Mouse (Mus musculus): ENCODE measurements around the gene Slc43a2. TPM values are rescaled to one million over a fixed set of nuclear protein-coding genes. Genes with fewer than 3 reads are reported as not detected.
"Not testable (repeated sequence)": the region's sequence is repeated elsewhere in the genome, so short reads cannot be mapped to it uniquely, and the experiment has no call there.

The Slc43a2 gene
- polyA plus RNA-seq, 1 experiment from 2014 or later, result 15.7 TPM

DNA sequence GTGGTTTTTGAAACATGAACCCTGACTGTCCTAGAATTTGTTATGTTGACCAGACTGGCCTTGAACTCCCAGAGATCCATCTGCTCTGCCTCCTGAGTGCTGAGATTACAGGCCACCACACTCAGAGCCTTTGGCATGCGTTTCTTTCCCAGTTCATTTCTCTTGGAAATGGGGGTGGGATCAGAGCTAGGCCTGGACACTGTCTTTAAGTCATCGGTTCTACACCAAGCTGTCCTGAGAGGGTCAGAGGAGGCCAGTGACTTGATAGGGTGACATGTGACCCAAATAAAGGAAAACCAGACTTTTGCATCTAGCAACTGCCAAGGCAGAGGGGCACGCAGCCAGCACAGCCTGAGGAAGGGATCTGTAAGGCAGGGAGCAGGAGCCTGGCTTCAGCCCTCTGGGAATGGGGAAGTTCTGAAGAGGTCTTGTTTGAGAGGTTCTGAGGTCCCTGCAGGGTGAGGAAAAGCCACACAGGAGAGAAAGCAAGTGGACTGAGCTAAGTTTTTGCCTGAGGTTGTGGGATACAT, 65.3 kb downstream of the Slc43a2 start:
- no peak overlapping the region for H3K27ac ChIP-seq (replicated peaks; ENCODE audit: low read depth, low read length)
- H3K4me3 ChIP-seq (replicated peaks; ENCODE audit: low read depth, low read length), result no peak overlapping the region
- no peaks in the 10 kb centered on the region for H3K27me3 ChIP-seq (ENCODE audit: control insufficient read depth, insufficient read depth, low read length)
- 96% methylated on average over 3 of the region's 3 CpGs for WGBS
- no peak overlapping the region for H3K4me2 ChIP-seq (ENCODE audit: low read length)
- H3K4me1 ChIP-seq (ENCODE audit: control insufficient read depth, insufficient read depth, low read length), result no peaks in the 10 kb centered on the region
- H3K9me3 ChIP-seq (ENCODE audit: control insufficient read depth, low read length), result no peaks in the 10 kb centered on the region
- ATAC-seq (ENCODE audit: low FRiP score, low TSS enrichment) (no peak), DNase-seq (no peak)
- H3K9ac ChIP-seq (replicated peaks; ENCODE audit: low read length), result no peak overlapping the region
- H3K36me3 ChIP-seq (ENCODE audit: control insufficient read depth, insufficient read depth, low read length), result peaks cover 73% of the 10 kb centered on the region

- Histone ChIP-seq H3K9me3 (ENCODE audit: control insufficient read depth, low read length) (no peaks in the 10 kb centered on the region), H3K4me1 (ENCODE audit: control insufficient read depth, insufficient read depth, low read length) (no peaks in the 10 kb centered on the region), H3K9ac (replicated peaks; ENCODE audit: low read length) (no peak overlapping the region), H3K27me3 (ENCODE audit: control insufficient read depth, insufficient read depth, low read length) (no peaks in the 10 kb centered on the region), H3K4me2 (ENCODE audit: low read length) (no peak overlapping the region), H3K27ac (replicated peaks; ENCODE audit: low read depth, low read length) (no peak overlapping the region), H3K36me3 (ENCODE audit: control insufficient read depth, insufficient read depth, low read length) (peaks cover 76% of the 10 kb centered on the region), H3K4me3 (replicated peaks; ENCODE audit: low read depth, low read length) (no peak overlapping the region)
- ATAC-seq (ENCODE audit: low FRiP score, low TSS enrichment) (no peak), DNase-seq (no peak)
- whole genome bisulfite sequencing, result 97% methylated on average over 6 of the region's 6 CpGs
Measured at GRCm38 (mm10) chr11:75598004-75598403, 66.5 kb downstream of the Slc43a2 start.

DNA sequence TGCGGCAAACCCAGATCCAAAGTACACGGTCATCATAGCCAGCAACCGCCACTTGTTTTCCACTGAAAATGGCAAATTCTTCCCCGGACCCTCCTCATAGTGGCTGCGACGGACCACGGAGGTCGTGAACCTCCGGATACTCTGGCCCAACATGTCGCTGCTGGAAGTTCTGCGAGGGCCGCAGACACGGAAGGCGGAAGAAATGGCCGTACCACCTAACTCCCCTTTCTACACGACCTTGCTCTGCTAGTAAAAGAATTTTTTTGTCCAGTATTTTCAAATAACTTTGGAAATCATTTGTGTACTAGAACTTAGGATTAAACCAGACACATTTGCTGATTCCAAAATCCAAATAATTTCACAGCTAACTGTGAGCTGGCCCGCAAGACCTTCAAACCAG, 68.3 kb downstream of the Slc43a2 start:
- not testable (repeated sequence) for H3K4me3 ChIP-seq (replicated peaks; ENCODE audit: low read depth, low read length); H3K27ac ChIP-seq (replicated peaks; ENCODE audit: low read depth, low read length); H3K4me1 ChIP-seq (ENCODE audit: control insufficient read depth, insufficient read depth, low read length); DNase-seq; ATAC-seq (ENCODE audit: low FRiP score, low TSS enrichment); H3K4me2 ChIP-seq (ENCODE audit: low read length); H3K9ac ChIP-seq (replicated peaks; ENCODE audit: low read length); H3K9me3 ChIP-seq (ENCODE audit: control insufficient read depth, low read length); H3K27me3 ChIP-seq (ENCODE audit: control insufficient read depth, insufficient read depth, low read length)
- H3K36me3 ChIP-seq (ENCODE audit: control insufficient read depth, insufficient read depth, low read length), result peaks cover 84% of the 10 kb centered on the region
- 95% methylated on average over 16 of the region's 17 CpGs for WGBS

DNA sequence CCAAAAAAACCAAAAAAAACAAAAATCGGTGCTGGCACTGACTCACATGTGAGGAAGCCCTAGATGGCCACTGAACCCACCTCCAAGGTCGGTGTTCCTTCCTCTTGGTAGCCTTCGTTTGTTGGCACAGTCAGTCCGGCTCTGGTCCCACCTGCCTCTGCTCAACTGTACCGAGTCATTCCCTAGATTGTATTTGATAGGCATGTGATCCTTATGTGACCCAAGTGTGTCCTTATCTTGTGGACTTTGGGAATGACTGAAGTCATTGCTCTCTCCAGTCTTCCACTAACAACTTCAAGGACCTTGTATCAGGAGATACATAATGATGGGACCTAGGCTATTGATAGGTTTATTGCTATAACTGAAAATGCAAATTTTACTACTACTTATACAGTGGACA, 73.3 kb downstream of the Slc43a2 start:
- H3K9ac ChIP-seq (replicated peaks; ENCODE audit: low read length), result no peak overlapping the region
- no peak overlapping the region for H3K27ac ChIP-seq (replicated peaks; ENCODE audit: low read depth, low read length)
- H3K4me3 ChIP-seq (replicated peaks; ENCODE audit: low read depth, low read length), result no peak overlapping the region
- H3K9me3 ChIP-seq (ENCODE audit: control insufficient read depth, low read length), result no peaks in the 10 kb centered on the region
- no peak overlapping the region for H3K4me2 ChIP-seq (ENCODE audit: low read length)
- 97% methylated on average over 5 of the region's 5 CpGs for WGBS
- DNase-seq, result no peak
- ATAC-seq (ENCODE audit: low FRiP score, low TSS enrichment), result no peak
- no peaks in the 10 kb centered on the region for H3K27me3 ChIP-seq (ENCODE audit: control insufficient read depth, insufficient read depth, low read length)
- H3K4me1 ChIP-seq (ENCODE audit: control insufficient read depth, insufficient read depth, low read length), result no peaks in the 10 kb centered on the region
- peaks cover 76% of the 10 kb centered on the region for H3K36me3 ChIP-seq (ENCODE audit: control insufficient read depth, insufficient read depth, low read length)

DNA sequence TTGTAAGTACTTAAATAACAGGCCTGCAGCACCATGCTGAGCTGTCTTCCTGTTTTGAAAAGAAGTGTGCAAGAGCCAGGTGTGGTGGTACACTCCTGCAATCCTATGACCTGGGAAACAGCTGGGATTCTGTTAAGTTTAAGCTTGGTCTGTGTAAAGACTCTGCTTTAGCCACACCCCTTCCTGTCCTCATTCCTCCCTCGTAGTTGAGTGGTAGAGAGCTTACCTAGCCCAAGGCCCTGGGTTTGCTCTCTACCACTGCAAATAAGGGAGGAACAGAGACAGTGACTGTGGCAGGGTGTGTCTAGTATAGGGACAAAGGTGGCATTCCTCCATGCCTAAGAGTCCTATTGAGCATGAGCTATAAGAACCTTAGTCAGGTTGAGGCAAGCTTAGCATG, 73.8 kb downstream of the Slc43a2 start:
- no peak overlapping the region for H3K4me3 ChIP-seq (replicated peaks; ENCODE audit: low read depth, low read length)
- no peak for DNase-seq
- no peak for ATAC-seq (ENCODE audit: low FRiP score, low TSS enrichment)
- WGBS, result 82% methylated on average over 1 of the region's 1 CpGs
- H3K4me2 ChIP-seq (ENCODE audit: low read length), result no peak overlapping the region
- H3K27ac ChIP-seq (replicated peaks; ENCODE audit: low read depth, low read length), result no peak overlapping the region
- H3K36me3 ChIP-seq (ENCODE audit: control insufficient read depth, insufficient read depth, low read length), result peaks cover 77% of the 10 kb centered on the region
- H3K9me3 ChIP-seq (ENCODE audit: control insufficient read depth, low read length), result no peaks in the 10 kb centered on the region
- H3K27me3 ChIP-seq (ENCODE audit: control insufficient read depth, insufficient read depth, low read length), result no peaks in the 10 kb centered on the region
- no peak overlapping the region for H3K9ac ChIP-seq (replicated peaks; ENCODE audit: low read length)
- H3K4me1 ChIP-seq (ENCODE audit: control insufficient read depth, insufficient read depth, low read length), result no peaks in the 10 kb centered on the region

- 93% methylated on average over 5 of the region's 5 CpGs for WGBS
- Histone ChIP-seq H3K27me3 (ENCODE audit: control insufficient read depth, insufficient read depth, low read length) (no peaks in the 10 kb centered on the region), H3K4me1 (ENCODE audit: control insufficient read depth, insufficient read depth, low read length) (no peaks in the 10 kb centered on the region), H3K36me3 (ENCODE audit: control insufficient read depth, insufficient read depth, low read length) (peaks cover 76% of the 10 kb centered on the region), H3K27ac (replicated peaks; ENCODE audit: low read depth, low read length) (no peak overlapping the region), H3K9me3 (ENCODE audit: control insufficient read depth, low read length) (no peaks in the 10 kb centered on the region), H3K9ac (replicated peaks; ENCODE audit: low read length) (no peak overlapping the region), H3K4me3 (replicated peaks; ENCODE audit: low read depth, low read length) (no peak overlapping the region), H3K4me2 (ENCODE audit: low read length) (no peak overlapping the region)
- DNase-seq (no peak), ATAC-seq (ENCODE audit: low FRiP score, low TSS enrichment) (no peak)
Measured at GRCm38 (mm10) chr11:75608776-75609175, 77.3 kb downstream of the Slc43a2 start.

DNA sequence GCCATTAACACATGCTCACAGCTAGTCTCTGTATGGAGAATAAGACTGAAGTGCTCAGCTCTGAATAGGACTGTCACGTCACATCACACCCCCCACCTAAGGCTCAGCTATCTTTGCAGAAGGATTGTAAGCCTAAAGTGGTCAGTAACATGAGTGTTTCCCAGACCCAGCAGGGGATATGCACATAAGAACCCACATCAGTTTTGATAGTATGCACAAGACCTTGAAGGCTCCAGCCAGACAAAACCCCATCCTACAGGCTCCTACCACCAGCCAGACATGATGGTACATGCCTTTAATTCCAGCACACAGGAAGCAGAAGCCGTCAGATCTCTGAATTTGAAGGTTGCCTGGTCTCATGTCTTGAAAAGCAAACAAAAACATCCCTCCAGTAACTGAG, 78.5 kb downstream of the Slc43a2 start:
- Histone ChIP-seq H3K27me3 (ENCODE audit: control insufficient read depth, insufficient read depth, low read length) (no peaks in the 10 kb centered on the region), H3K4me3 (replicated peaks; ENCODE audit: low read depth, low read length) (no peak overlapping the region), H3K27ac (replicated peaks; ENCODE audit: low read depth, low read length) (no peak overlapping the region), H3K9ac (replicated peaks; ENCODE audit: low read length) (no peak overlapping the region), H3K9me3 (ENCODE audit: control insufficient read depth, low read length) (no peaks in the 10 kb centered on the region), H3K4me2 (ENCODE audit: low read length) (no peak overlapping the region), H3K4me1 (ENCODE audit: control insufficient read depth, insufficient read depth, low read length) (no peaks in the 10 kb centered on the region), H3K36me3 (ENCODE audit: control insufficient read depth, insufficient read depth, low read length) (peaks cover 72% of the 10 kb centered on the region)
- ATAC-seq (ENCODE audit: low FRiP score, low TSS enrichment), result no peak
- no peak for DNase-seq
- WGBS, result 93% methylated on average over 2 of the region's 2 CpGs

GRCm38 (mm10) chr11:75614769-75615168, 83.3 kb downstream of the Slc43a2 start:
- Histone ChIP-seq H3K27me3 (ENCODE audit: control insufficient read depth, insufficient read depth, low read length) (no peaks in the 10 kb centered on the region), H3K4me2 (ENCODE audit: low read length) (no peak overlapping the region), H3K9ac (replicated peaks; ENCODE audit: low read length) (no peak overlapping the region), H3K36me3 (ENCODE audit: control insufficient read depth, insufficient read depth, low read length) (peaks cover 70% of the 10 kb centered on the region), H3K4me1 (ENCODE audit: control insufficient read depth, insufficient read depth, low read length) (no peaks in the 10 kb centered on the region), H3K4me3 (replicated peaks; ENCODE audit: low read depth, low read length) (no peak overlapping the region), H3K27ac (replicated peaks; ENCODE audit: low read depth, low read length) (no peak overlapping the region), H3K9me3 (ENCODE audit: control insufficient read depth, low read length) (no peaks in the 10 kb centered on the region)
- ATAC-seq (ENCODE audit: low FRiP score, low TSS enrichment) (no peak), DNase-seq (no peak)
- 100% methylated on average over 1 of the region's 1 CpGs for WGBS

GRCm38 (mm10) chr11:75615556-75615955, 84.1 kb downstream of the Slc43a2 start:
- WGBS, result 88% methylated on average over 2 of the region's 2 CpGs
- H3K9me3 ChIP-seq (ENCODE audit: control insufficient read depth, low read length), result no peaks in the 10 kb centered on the region
- no peak overlapping the region for H3K4me2 ChIP-seq (ENCODE audit: low read length)
- ATAC-seq (ENCODE audit: low FRiP score, low TSS enrichment) (no peak), DNase-seq (no peak)
- no peaks in the 10 kb centered on the region for H3K4me1 ChIP-seq (ENCODE audit: control insufficient read depth, insufficient read depth, low read length)
- H3K4me3 ChIP-seq (replicated peaks; ENCODE audit: low read depth, low read length), result no peak overlapping the region
- H3K36me3 ChIP-seq (ENCODE audit: control insufficient read depth, insufficient read depth, low read length), result peaks cover 70% of the 10 kb centered on the region
- H3K27me3 ChIP-seq (ENCODE audit: control insufficient read depth, insufficient read depth, low read length), result no peaks in the 10 kb centered on the region
- no peak overlapping the region for H3K9ac ChIP-seq (replicated peaks; ENCODE audit: low read length)
- H3K27ac ChIP-seq (replicated peaks; ENCODE audit: low read depth, low read length), result no peak overlapping the region

Data from midbrain, embryonic 14.5 days (tissue).